Mouse (Mus musculus): Measurements from ENCODE around the gene Slc8a3. TPM values are rescaled to one million over a fixed set of nuclear protein-coding genes. Genes with fewer than 3 reads are reported as not detected.

The Slc8a3 gene
- polyA plus RNA-seq, 1 experiment from 2014 or later, result 7.7 TPM

DNA sequence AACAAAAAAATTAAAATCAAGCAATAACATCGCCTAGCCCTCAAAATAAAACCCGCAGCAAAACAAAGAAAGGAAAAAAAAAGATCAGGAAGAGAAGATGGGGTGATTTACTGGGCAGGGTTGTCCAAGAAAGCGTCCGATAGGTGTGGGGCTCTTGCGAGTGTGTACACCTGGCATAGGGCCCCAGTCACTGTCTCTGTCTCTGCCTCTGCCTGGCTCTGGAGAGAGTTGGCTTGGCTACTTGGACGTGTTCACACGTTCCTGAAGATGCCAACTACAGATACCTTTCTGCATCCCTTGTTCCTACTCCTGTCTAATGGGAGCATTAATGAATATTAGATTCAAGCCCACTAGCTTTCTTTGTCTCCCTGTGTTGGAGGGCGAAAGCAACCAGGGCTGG, 166.4 kb downstream of the Slc8a3 start:
- Histone ChIP-seq H3K9ac (ENCODE audit: low read depth, low read length) (no peak overlapping the region), H3K4me3 (ENCODE audit: low read depth, low read length) (no peak overlapping the region), H3K4me1 (ENCODE audit: control insufficient read depth, insufficient read depth, low read length) (no peaks in the 10 kb centered on the region), H3K9me3 (ENCODE audit: control insufficient read depth, low read length) (no peaks in the 10 kb centered on the region), H3K36me3 (ENCODE audit: control insufficient read depth, insufficient read depth, low read length) (no peaks in the 10 kb centered on the region), H3K27me3 (replicated peaks; ENCODE audit: control insufficient read depth, insufficient read depth, low read length) (no peaks in the 10 kb centered on the region), H3K4me2 (ENCODE audit: low read depth, low read length) (no peak overlapping the region), H3K27ac (replicated peaks; ENCODE audit: low read depth, low read length) (no peak overlapping the region)
- no peak for DNase-seq (ENCODE audit: low spot score)
- WGBS, result 80% methylated on average over 8 of the region's 8 CpGs
- ATAC-seq (ENCODE audit: low read depth), result no peak

DNA sequence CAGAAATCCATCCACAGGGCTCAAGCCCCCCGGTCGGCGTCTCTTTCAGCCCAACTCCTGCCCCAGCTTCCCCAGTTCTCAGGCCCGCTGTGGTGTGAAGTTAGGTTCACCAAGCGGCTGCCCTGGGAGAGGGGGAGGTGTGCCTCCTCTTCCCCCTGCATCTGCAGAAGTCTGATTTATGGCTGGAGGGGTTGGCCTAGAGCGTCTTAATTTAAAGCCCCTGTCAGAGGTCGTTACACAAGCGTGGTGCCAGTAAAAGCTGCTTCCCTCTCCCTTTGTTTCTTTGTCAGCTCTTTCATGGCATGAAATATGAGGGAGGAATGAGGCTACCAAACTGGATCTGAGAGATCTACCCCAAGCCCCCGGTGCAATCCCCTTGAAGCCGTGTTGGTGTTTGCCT, 166.9 kb downstream of the Slc8a3 start:
- Histone ChIP-seq H3K4me1 (ENCODE audit: control insufficient read depth, insufficient read depth, low read length) (no peaks in the 10 kb centered on the region), H3K9me3 (ENCODE audit: control insufficient read depth, low read length) (no peaks in the 10 kb centered on the region), H3K9ac (ENCODE audit: low read depth, low read length) (no peak overlapping the region), H3K27ac (replicated peaks; ENCODE audit: low read depth, low read length) (no peak overlapping the region), H3K27me3 (replicated peaks; ENCODE audit: control insufficient read depth, insufficient read depth, low read length) (no peaks in the 10 kb centered on the region), H3K36me3 (ENCODE audit: control insufficient read depth, insufficient read depth, low read length) (no peaks in the 10 kb centered on the region), H3K4me3 (ENCODE audit: low read depth, low read length) (no peak overlapping the region), H3K4me2 (ENCODE audit: low read depth, low read length) (no peak overlapping the region)
- WGBS, result 45% methylated on average over 10 of the region's 10 CpGs
- DNase-seq (ENCODE audit: low spot score), result no peak
- no peak for ATAC-seq (ENCODE audit: low read depth)

- H3K9me3 ChIP-seq (ENCODE audit: control insufficient read depth, low read length), result no peaks in the 10 kb centered on the region
- no peak overlapping the region for H3K4me3 ChIP-seq (ENCODE audit: low read depth, low read length)
- no peak overlapping the region for H3K4me2 ChIP-seq (ENCODE audit: low read depth, low read length)
- H3K27ac ChIP-seq (replicated peaks; ENCODE audit: low read depth, low read length), result no peak overlapping the region
- H3K36me3 ChIP-seq (ENCODE audit: control insufficient read depth, insufficient read depth, low read length), result no peaks in the 10 kb centered on the region
- 86% methylated on average over 3 of the region's 3 CpGs for WGBS
- DNase-seq (ENCODE audit: low spot score) (no peak), ATAC-seq (ENCODE audit: low read depth) (no peak)
- H3K4me1 ChIP-seq (ENCODE audit: control insufficient read depth, insufficient read depth, low read length), result no peaks in the 10 kb centered on the region
- no peaks in the 10 kb centered on the region for H3K27me3 ChIP-seq (replicated peaks; ENCODE audit: control insufficient read depth, insufficient read depth, low read length)
- no peak overlapping the region for H3K9ac ChIP-seq (ENCODE audit: low read depth, low read length)
These were observed 169.4 kb downstream of the Slc8a3 start for GRCm38 (mm10) chr12:81163566-81163965.

DNA sequence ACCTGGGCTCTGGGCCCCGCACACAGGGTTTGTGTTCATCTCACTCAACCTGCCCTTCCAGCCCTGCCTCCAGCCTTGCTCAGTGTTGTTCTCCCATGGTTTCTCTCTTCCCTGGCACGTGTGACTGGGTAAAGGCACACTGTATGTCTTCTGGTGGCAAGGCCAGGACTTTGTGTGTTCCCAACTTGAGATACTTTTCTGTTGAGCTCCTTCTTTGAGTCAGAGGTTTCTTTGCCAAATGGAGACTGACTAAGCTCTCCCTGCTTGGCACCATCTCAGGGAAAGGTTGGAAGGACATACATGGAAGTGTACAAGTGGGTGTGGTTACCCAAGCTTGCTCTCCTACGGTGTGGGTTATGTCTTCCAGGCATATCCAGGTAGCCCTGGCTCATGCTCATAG, 169.8 kb downstream of the Slc8a3 start:
- Histone ChIP-seq H3K4me3 (ENCODE audit: low read depth, low read length) (no peak overlapping the region), H3K9me3 (ENCODE audit: control insufficient read depth, low read length) (no peaks in the 10 kb centered on the region), H3K36me3 (ENCODE audit: control insufficient read depth, insufficient read depth, low read length) (no peaks in the 10 kb centered on the region), H3K27me3 (replicated peaks; ENCODE audit: control insufficient read depth, insufficient read depth, low read length) (no peaks in the 10 kb centered on the region), H3K4me2 (ENCODE audit: low read depth, low read length) (no peak overlapping the region), H3K4me1 (ENCODE audit: control insufficient read depth, insufficient read depth, low read length) (no peaks in the 10 kb centered on the region), H3K27ac (replicated peaks; ENCODE audit: low read depth, low read length) (no peak overlapping the region), H3K9ac (ENCODE audit: low read depth, low read length) (no peak overlapping the region)
- DNase-seq (ENCODE audit: low spot score) (no peak), ATAC-seq (ENCODE audit: low read depth) (no peak)
- 76% methylated on average over 3 of the region's 3 CpGs for WGBS

GRCm38 (mm10) chr12:81161282-81161681, 171.7 kb downstream of the Slc8a3 start:
- no peak overlapping the region for H3K27ac ChIP-seq (replicated peaks; ENCODE audit: low read depth, low read length)
- WGBS, result 82% methylated on average over 2 of the region's 2 CpGs
- no peak for ATAC-seq (ENCODE audit: low read depth)
- H3K4me3 ChIP-seq (ENCODE audit: low read depth, low read length), result no peak overlapping the region
- no peak overlapping the region for H3K9ac ChIP-seq (ENCODE audit: low read depth, low read length)
- DNase-seq (ENCODE audit: low spot score), result no peak
- H3K36me3 ChIP-seq (ENCODE audit: control insufficient read depth, insufficient read depth, low read length), result no peaks in the 10 kb centered on the region
- H3K9me3 ChIP-seq (ENCODE audit: control insufficient read depth, low read length), result no peaks in the 10 kb centered on the region
- no peaks in the 10 kb centered on the region for H3K4me1 ChIP-seq (ENCODE audit: control insufficient read depth, insufficient read depth, low read length)
- no peaks in the 10 kb centered on the region for H3K27me3 ChIP-seq (replicated peaks; ENCODE audit: control insufficient read depth, insufficient read depth, low read length)
- no peak overlapping the region for H3K4me2 ChIP-seq (ENCODE audit: low read depth, low read length)

- ATAC-seq (ENCODE audit: low read depth), result no peak
- Histone ChIP-seq H3K4me3 (ENCODE audit: low read depth, low read length) (no peak overlapping the region), H3K4me2 (ENCODE audit: low read depth, low read length) (no peak overlapping the region), H3K9ac (ENCODE audit: low read depth, low read length) (no peak overlapping the region), H3K36me3 (ENCODE audit: control insufficient read depth, insufficient read depth, low read length) (no peaks in the 10 kb centered on the region), H3K27ac (replicated peaks; ENCODE audit: low read depth, low read length) (no peak overlapping the region), H3K27me3 (replicated peaks; ENCODE audit: control insufficient read depth, insufficient read depth, low read length) (no peaks in the 10 kb centered on the region), H3K9me3 (ENCODE audit: control insufficient read depth, low read length) (no peaks in the 10 kb centered on the region), H3K4me1 (ENCODE audit: control insufficient read depth, insufficient read depth, low read length) (no peaks in the 10 kb centered on the region)
- 72% methylated on average over 5 of the region's 5 CpGs for WGBS
- DNase-seq (ENCODE audit: low spot score), result no peak
These were observed 172.1 kb downstream of the Slc8a3 start for GRCm38 (mm10) chr12:81160831-81161230.

- ATAC-seq (ENCODE audit: low read depth) (no peak), DNase-seq (ENCODE audit: low spot score) (no peak)
- Histone ChIP-seq H3K4me3 (ENCODE audit: low read depth, low read length) (no peak overlapping the region), H3K9me3 (ENCODE audit: control insufficient read depth, low read length) (no peaks in the 10 kb centered on the region), H3K4me1 (ENCODE audit: control insufficient read depth, insufficient read depth, low read length) (no peaks in the 10 kb centered on the region), H3K27me3 (replicated peaks; ENCODE audit: control insufficient read depth, insufficient read depth, low read length) (no peaks in the 10 kb centered on the region), H3K9ac (ENCODE audit: low read depth, low read length) (no peak overlapping the region), H3K4me2 (ENCODE audit: low read depth, low read length) (no peak overlapping the region), H3K27ac (replicated peaks; ENCODE audit: low read depth, low read length) (no peak overlapping the region), H3K36me3 (ENCODE audit: control insufficient read depth, insufficient read depth, low read length) (no peaks in the 10 kb centered on the region)
- 61% methylated on average over 3 of the region's 3 CpGs for WGBS
These were observed 172.6 kb downstream of the Slc8a3 start for GRCm38 (mm10) chr12:81160425-81160824.

DNA sequence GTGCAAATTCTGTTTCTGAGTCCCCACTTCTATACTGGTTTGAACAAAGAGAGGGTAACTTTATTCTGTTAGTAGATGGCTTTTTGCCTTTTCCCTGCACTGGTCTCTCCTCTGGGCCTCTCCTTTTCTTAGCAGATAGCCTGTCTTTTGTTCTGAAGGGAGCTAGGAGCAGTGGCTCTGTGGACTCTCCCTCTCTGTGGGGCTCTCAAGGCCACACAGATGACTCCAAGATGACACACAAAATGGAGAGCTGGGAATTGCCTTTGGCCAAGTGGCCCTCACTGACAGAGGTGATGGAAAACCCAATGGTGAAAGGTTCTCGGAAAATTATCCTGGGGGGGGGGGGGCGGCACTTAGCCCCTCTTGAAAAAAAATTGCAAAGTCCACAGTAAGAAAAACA, 173.0 kb downstream of the Slc8a3 start:
- ATAC-seq (ENCODE audit: low read depth), result no peak
- Histone ChIP-seq H3K4me1 (ENCODE audit: control insufficient read depth, insufficient read depth, low read length) (no peaks in the 10 kb centered on the region), H3K4me3 (ENCODE audit: low read depth, low read length) (no peak overlapping the region), H3K9me3 (ENCODE audit: control insufficient read depth, low read length) (no peaks in the 10 kb centered on the region), H3K4me2 (ENCODE audit: low read depth, low read length) (no peak overlapping the region), H3K36me3 (ENCODE audit: control insufficient read depth, insufficient read depth, low read length) (no peaks in the 10 kb centered on the region), H3K9ac (ENCODE audit: low read depth, low read length) (no peak overlapping the region), H3K27me3 (replicated peaks; ENCODE audit: control insufficient read depth, insufficient read depth, low read length) (no peaks in the 10 kb centered on the region), H3K27ac (replicated peaks; ENCODE audit: low read depth, low read length) (no peak overlapping the region)
- 81% methylated on average over 2 of the region's 2 CpGs for WGBS
- no peak for DNase-seq (ENCODE audit: low spot score)

DNA sequence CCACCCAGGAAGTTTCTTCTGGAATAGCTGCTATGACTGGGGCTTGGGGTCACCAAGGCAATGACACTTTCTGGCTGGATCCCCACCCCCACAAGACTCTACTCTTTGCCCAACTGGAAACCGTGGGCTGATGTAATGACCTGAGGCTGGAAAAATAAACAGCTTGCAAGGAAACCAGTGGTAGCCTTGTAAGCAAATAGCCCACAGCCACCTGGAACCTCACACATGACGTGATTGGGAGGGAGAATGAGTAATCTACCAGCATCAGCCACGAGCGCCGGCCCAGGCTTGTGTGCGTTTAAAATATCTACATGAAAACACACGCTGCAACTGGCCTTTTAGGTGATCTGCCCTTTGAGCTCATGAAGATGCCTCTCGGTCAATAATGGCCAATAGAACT, 176.1 kb downstream of the Slc8a3 start:
- ATAC-seq (ENCODE audit: low read depth), result no peak
- Histone ChIP-seq H3K4me3 (ENCODE audit: low read depth, low read length) (no peak overlapping the region), H3K9ac (ENCODE audit: low read depth, low read length) (no peak overlapping the region), H3K36me3 (ENCODE audit: control insufficient read depth, insufficient read depth, low read length) (no peaks in the 10 kb centered on the region), H3K9me3 (ENCODE audit: control insufficient read depth, low read length) (no peaks in the 10 kb centered on the region), H3K4me1 (ENCODE audit: control insufficient read depth, insufficient read depth, low read length) (no peaks in the 10 kb centered on the region), H3K27me3 (replicated peaks; ENCODE audit: control insufficient read depth, insufficient read depth, low read length) (no peaks in the 10 kb centered on the region), H3K4me2 (ENCODE audit: low read depth, low read length) (no peak overlapping the region), H3K27ac (replicated peaks; ENCODE audit: low read depth, low read length) (no peak overlapping the region)
- WGBS, result 77% methylated on average over 8 of the region's 8 CpGs
- no peak for DNase-seq (ENCODE audit: low spot score)
